Mouse (Mus musculus) lung, postnatal 0 days (tissue): ENCODE measurements around the gene 4930519G04Rik.

Experiments
- CTCF ChIP-seq: IDR thresholded peaks from 2 replicates; pipeline ENCODE4 v1.5.1; 2016; ENCODE audit warnings: antibody characterized with exemption, mild to moderate bottlenecking
- EP300 ChIP-seq: IDR thresholded peaks from 2 replicates; pipeline ENCODE4 v1.6.1; 2016; ENCODE audit warnings: antibody characterized with exemption, mild to moderate bottlenecking, control low read depth

DNA sequence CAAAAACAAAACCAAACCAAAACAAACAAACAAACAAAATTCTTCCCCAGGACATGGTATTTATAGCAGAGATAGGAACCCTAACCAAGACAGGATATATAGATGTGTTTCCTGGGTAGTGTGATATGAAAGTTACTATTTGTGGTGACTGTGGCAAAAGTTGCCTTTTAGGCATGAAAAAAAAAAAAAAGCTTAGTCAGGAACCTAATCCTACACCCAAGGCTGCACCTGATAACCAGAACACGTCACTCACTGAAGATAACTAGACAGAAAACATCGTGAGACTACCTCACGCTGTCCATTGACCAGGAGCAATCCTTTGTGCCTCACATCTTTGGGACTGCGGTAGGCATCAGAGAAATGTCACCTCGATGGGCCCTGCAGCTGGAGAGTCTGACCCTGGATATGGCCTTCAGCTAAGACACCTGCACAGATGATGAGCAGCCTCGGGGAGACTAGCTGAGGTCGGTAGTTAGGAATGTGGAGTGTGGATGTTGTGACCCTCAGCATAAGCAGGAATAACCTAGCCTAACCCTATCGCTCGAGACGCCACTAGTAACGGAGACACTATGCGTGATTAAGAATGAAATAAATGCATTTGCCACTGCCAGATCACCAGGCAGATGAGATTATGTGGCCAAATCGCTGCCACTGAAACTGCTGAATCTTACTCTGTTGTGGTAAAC lies 43.4 kb downstream of the 4930519G04Rik start, which contains the start of gene Oasl2:
- TF ChIP-seq CTCF (no peak), EP300 (no peak)
